Mouse (Mus musculus) limb, embryonic 15.5 days (tissue): ENCODE results near the gene Fut2. TPM values are rescaled to one million over a fixed set of nuclear protein-coding genes. Genes with fewer than 3 reads are reported as not detected.
"Not testable (repeated sequence)": the region's sequence is repeated elsewhere in the genome, so short reads cannot be mapped to it uniquely, and the experiment has no call there.

Experiments
- ATAC-seq: fragments of 200-750 bp; cut with Nextera tagmentation; 2 replicates; pipeline ENCODE4 v1.8.0; 2017; ENCODE audit warnings: low read depth, moderate TSS enrichment; ENCODE audit not compliant: insufficient number of reproducible peaks, low FRiP score, low TSS enrichment
- H3K27ac ChIP-seq: fragments of 300-500 bp; sonication (generic); 2 replicates; pipeline ENCODE4 v1.5.1; 2015; ENCODE audit warnings: moderate library complexity, mild to moderate bottlenecking, inconsistent platforms
- H3K27me3 ChIP-seq: fragments of 300-500 bp; sonication (generic); 2 replicates; pipeline ENCODE4 v1.6.1; 2015; ENCODE audit warnings: inconsistent platforms
- H3K36me3 ChIP-seq: fragments of 300-500 bp; sonication (generic); 2 replicates; pipeline ENCODE4 v1.6.1; 2015; ENCODE audit warnings: inconsistent platforms
- H3K4me1 ChIP-seq: fragments of 300-500 bp; sonication (generic); 2 replicates; pipeline ENCODE4 v1.6.1; 2015; ENCODE audit warnings: inconsistent platforms
- H3K4me2 ChIP-seq: fragments of 300-500 bp; sonication (generic); 2 replicates; pipeline ENCODE4 v1.6.1; 2015; ENCODE audit warnings: mild to moderate bottlenecking, inconsistent platforms
- H3K4me3 ChIP-seq: fragments of 300-500 bp; sonication (generic); 2 replicates; pipeline ENCODE4 v1.5.1; 2015; ENCODE audit warnings: mild to moderate bottlenecking, inconsistent platforms
- H3K9ac ChIP-seq: fragments of 300-500 bp; sonication (generic); 2 replicates; pipeline ENCODE4 v1.6.1; 2015; ENCODE audit warnings: inconsistent platforms
- H3K9me3 ChIP-seq: fragments of 300-500 bp; sonication (generic); 2 replicates; pipeline ENCODE4 v1.6.1; 2016; ENCODE audit warnings: inconsistent platforms
- WGBS: fragments of 180-500 bp; shearing (Covaris S2); methylation state at CpG from one replicate; pipeline ENCODE4 v1.1.7; 2015; 5-methylcytosine and 5-hydroxymethylcytosine counted together
- polyA plus RNA-seq: library from polyadenylated mRNA; unstranded; fragments of >200 nt; fragmentation: Nextera tagmentation; extraction: Ambion mirVana; gene quantifications from 2 replicates; pipeline ENCODE4 v1.2.1, GENCODE M21; 2015

Gene Fut2
- polyA plus RNA-seq, 1 experiment from 2014 or later: 8.0 TPM

DNA sequence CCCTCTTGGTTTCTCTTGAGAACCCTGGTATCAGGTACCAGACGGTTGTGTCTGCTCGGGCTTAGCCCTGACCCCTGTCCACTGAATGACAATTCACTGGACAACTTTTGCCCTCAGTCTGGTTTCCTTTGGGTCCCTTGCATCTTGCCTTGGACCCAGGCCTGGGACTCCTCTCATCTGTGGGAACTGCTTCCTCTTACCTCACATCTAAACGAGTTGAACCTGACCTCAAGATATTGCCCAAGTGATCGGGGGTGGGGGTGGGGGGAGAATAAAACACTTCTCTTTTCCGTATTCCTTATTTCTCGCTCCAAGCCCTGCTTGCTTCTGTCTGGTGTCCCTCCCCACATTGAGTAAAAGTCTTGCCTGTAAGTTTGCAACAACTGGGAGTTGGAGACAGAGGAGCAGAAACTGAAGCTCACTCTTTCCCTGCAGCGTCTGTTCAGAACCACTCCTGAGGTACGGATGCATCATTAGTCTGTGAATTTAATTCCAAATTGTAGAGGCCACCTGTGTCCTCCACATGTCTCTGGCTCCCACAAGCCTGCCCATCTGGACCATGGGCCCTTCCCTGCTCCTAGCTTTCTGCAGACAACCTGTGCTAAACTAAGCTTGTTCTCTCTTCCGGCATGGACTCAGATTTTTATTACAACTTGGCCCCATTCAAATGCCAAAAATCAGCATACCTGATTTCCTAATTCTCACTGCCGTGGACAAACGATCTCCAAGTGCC lies 5.3 kb downstream of the Fut2 start:
- no peak for ATAC-seq
- no peak overlapping the region for H3K9ac ChIP-seq
- H3K36me3 ChIP-seq: no peaks in the 10 kb centered on the region
- peaks cover 12% of the 10 kb centered on the region for H3K4me1 ChIP-seq
- WGBS: 71% methylated on average over 11 of the region's 11 CpGs
- H3K27me3 ChIP-seq: no peaks in the 10 kb centered on the region
- H3K4me2 ChIP-seq: no peak overlapping the region
- H3K27ac ChIP-seq: 0 out of 2 replicates have a peak overlapping the region, but pooled peaks have one; percentile 0
- H3K9me3 ChIP-seq: no peaks in the 10 kb centered on the region
- H3K4me3 ChIP-seq: no peak overlapping the region

DNA sequence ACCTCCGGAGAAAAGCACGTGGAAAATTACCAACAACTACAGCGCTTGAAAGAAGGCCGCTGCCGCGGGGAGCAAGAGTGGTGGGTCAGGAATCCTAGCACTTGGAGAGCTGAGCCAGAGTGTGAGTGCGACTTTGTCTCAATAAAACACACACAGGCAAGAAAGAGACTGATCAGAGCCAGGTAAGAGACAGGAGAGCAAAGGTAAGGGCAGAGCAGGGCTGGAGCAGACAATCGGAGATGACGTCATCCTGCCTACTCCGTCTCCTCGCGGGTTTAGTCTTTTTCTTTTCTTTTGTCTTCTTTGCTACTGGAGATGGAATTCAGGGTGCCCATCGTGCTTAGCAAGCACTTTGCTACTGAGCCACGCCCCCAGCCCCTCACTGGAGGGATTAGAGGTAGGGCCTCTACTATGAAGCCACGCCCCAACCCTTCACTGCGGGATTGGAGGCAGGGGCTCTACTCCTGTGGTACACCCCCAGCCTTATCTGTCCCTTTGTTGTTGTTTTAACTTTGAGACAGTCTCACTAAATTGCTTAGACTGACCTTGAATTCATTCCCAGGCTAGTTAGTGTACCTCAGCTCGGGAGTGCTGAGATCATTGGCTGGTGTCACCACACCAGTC lies 11.7 kb downstream of the Fut2 start:
- H3K9me3 ChIP-seq: no peaks in the 10 kb centered on the region
- ATAC-seq: no peak
- no peaks in the 10 kb centered on the region for H3K36me3 ChIP-seq
- no peaks in the 10 kb centered on the region for H3K27me3 ChIP-seq
- peaks cover 12% of the 10 kb centered on the region for H3K4me1 ChIP-seq
- peak overlapping the region; percentile 15; the same call in 1 of the 2 replicates for H3K4me2 ChIP-seq
- H3K9ac ChIP-seq: no peak overlapping the region
- H3K4me3 ChIP-seq: no peak overlapping the region
- H3K27ac ChIP-seq: peak overlapping the region; percentile 35
- 34% methylated on average over 17 of the region's 17 CpGs for WGBS

DNA sequence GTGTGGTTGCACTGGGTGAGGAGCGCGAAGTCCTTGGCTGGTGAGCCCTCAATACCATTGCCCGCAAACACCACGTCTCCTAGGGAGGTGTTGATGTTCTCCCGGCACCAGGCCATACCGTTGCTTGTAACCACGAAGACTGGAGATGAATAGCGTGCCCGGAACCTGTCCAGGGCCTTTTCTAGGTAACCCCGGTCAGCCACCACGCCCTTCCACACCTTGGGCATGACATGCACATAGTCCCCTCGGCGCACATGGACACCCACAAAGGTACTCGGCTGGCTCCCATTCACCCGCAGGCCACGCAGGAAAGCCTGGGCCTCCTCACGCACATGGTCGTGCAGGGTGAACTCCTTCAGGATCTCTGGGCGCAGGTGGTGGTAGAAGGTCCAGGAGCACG lies 15.7 kb downstream of the Fut2 start:
- ATAC-seq, H3K27me3 ChIP-seq: not testable (repeated sequence)

DNA sequence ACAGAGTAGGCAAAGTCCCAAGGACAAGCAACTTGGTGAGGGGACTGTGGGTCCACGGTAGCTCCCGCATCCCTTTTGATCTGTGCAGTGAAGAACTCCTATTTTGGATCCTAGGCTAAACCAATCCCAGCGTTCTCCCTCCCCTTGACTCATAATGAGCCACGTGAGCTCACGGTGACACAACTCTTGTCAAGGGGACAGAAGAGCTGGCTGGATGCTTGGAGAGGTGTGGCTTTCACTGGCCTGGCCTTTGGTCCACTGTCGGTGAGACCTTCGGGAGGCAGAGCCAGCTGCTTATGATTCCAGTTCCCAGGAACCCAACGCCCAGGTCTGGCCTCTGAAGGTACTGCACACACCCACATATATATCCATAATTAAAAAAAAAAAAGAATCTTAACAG lies 16.8 kb downstream of the Fut2 start:
- Histone ChIP-seq H3K36me3 (peaks cover 3% of the 10 kb centered on the region; the same call in 1 of the 2 replicates), H3K9me3 (no peaks in the 10 kb centered on the region), H3K27me3 (no peaks in the 10 kb centered on the region), H3K4me1 (peaks cover 11% of the 10 kb centered on the region), H3K27ac (no peak overlapping the region), H3K4me3 (no peak overlapping the region), H3K9ac (no peak overlapping the region), H3K4me2 (no peak overlapping the region)
- no peak for ATAC-seq
- WGBS: 75% methylated on average over 8 of the region's 8 CpGs

More for the DNA sequence above, 15.7 kb downstream of the Fut2 start:
- not testable (repeated sequence) for H3K4me3 ChIP-seq, H3K4me2 ChIP-seq, H3K9ac ChIP-seq, H3K4me1 ChIP-seq, H3K36me3 ChIP-seq, H3K27ac ChIP-seq, H3K9me3 ChIP-seq
- 93% methylated on average over 20 of the region's 20 CpGs for WGBS

DNA sequence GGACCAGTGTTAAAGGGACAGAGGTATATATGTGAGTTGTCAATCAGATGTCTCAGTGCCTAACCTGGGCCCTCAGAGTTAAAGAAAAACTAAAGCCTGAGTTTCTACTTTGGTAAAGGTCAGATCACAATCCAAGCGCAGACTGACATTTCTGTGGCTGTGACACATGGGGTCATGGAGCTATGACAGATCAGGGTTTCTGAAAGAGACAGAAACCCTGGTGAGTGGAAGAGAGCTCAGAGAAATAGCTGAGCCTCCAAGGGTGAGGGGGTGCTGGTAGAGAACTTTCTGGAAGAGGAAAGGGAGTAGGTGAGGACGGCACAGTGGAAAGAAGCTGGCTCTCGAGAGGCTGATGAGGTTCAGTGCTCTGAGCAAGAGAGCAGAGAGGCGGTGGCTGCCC lies 19.5 kb downstream of the Fut2 start:
- Histone ChIP-seq H3K4me1 (peaks cover 34% of the 10 kb centered on the region), H3K9me3 (no peaks in the 10 kb centered on the region), H3K4me2 (no peak overlapping the region), H3K36me3 (peaks cover 3% of the 10 kb centered on the region; the same call in 1 of the 2 replicates), H3K27ac (no peak overlapping the region), H3K9ac (no peak overlapping the region), H3K4me3 (no peak overlapping the region), H3K27me3 (no peaks in the 10 kb centered on the region)
- WGBS: 79% methylated on average over 4 of the region's 4 CpGs
- ATAC-seq: no peak

DNA sequence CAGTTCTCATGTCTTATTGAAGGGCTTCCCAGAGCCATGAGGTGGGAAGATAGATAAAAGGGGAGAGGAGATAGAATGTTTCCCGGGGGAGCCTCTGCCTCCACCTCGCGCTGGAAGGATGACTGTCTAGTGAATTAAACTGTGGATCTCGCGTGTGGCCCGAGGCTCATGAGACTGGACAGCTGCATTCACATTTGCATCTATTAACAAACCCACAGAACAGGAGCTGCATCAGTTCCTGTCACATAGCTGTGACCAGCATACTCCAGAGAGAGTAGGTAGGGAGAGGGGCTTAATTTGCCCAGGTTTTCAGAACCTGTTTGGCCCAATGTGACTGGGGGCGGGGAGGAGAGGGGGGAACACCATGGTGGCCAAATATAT lies 20.6 kb downstream of the Fut2 start:
- Histone ChIP-seq H3K9me3 (no peaks in the 10 kb centered on the region), H3K27me3 (no peaks in the 10 kb centered on the region), H3K4me3 (no peak overlapping the region), H3K4me1 (peaks cover 45% of the 10 kb centered on the region), H3K4me2 (no peak overlapping the region), H3K9ac (no peak overlapping the region), H3K27ac (no peak overlapping the region), H3K36me3 (peaks cover 3% of the 10 kb centered on the region; the same call in 1 of the 2 replicates)
- no peak for ATAC-seq
- 89% methylated on average over 7 of the region's 7 CpGs for WGBS

DNA sequence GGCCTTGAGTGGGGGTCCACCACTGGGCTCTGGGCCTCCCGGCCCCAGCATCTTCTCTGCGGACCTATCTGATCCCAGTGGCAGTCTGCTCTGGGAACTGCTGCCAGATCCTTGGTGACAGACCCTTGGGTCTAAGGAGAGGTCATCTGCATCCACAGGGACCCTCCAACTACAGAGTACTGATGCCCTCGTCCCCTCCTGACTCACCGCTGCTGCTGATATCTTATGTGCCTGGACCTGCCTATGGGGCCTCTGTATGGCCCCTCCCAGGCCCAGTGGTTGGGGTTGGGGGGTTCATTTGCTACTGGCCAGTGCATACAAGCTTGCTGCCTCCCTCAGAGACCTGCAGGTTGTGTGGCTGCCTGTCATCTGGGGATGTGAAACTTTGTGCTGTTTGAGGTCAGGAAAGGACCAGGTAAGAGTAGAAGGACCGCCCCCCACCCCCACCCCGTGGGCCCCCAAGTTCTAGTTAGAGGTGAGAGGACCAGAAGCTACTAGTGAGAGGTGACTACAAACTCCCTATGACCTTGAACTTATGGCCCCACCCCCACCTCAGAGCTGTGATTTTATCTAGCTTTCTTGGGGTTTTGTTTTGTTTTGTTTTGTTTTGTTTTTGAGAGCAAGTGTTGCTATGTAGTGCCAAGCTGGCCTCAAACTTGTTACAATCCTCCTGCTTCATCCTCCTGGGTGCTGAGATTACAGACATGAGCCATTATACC lies 21.2 kb downstream of the Fut2 start:
- Histone ChIP-seq H3K27ac (peak overlapping the region; percentile 86; the same call in 1 of the 2 replicates), H3K4me1 (peaks cover 49% of the 10 kb centered on the region), H3K9ac (no peak overlapping the region), H3K4me3 (no peak overlapping the region; the same call in 1 of the 2 replicates), H3K27me3 (no peaks in the 10 kb centered on the region), H3K36me3 (peaks cover 3% of the 10 kb centered on the region; the same call in 1 of the 2 replicates), H3K9me3 (no peaks in the 10 kb centered on the region), H3K4me2 (no peak overlapping the region; the same call in 1 of the 2 replicates)
- ATAC-seq: no peak
- WGBS: 72% methylated on average over 6 of the region's 6 CpGs

DNA sequence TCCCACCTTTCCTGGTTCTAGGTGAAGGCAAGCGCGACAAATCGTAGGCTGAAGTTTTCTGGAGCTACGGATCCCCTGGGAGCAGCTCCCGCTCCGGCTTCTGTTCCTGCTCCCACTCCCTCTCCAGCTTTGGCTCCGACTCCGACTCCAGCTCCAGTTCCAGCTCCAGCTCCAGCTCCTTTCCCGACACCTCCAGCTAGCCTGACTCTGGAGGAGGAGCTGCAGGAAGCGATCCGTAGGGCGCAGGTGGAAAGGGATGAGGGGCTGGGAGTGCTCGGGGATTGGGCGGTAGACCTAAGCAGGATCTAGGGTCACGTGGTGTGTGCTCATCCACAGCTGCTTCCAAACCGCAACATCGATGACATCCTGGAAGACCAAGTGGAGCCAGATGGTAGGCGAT lies 22.0 kb downstream of the Fut2 start:
- Histone ChIP-seq H3K4me2 (peak overlapping the region; percentile 76), H3K9ac (no peak overlapping the region), H3K4me3 (peak overlapping the region; percentile 45), H3K27ac (peak overlapping the region; percentile 86), H3K27me3 (no peaks in the 10 kb centered on the region), H3K36me3 (peaks cover 3% of the 10 kb centered on the region; the same call in 1 of the 2 replicates), H3K9me3 (no peaks in the 10 kb centered on the region), H3K4me1 (peaks cover 55% of the 10 kb centered on the region)
- no peak for ATAC-seq
- WGBS: 6% methylated on average over 18 of the region's 18 CpGs

DNA sequence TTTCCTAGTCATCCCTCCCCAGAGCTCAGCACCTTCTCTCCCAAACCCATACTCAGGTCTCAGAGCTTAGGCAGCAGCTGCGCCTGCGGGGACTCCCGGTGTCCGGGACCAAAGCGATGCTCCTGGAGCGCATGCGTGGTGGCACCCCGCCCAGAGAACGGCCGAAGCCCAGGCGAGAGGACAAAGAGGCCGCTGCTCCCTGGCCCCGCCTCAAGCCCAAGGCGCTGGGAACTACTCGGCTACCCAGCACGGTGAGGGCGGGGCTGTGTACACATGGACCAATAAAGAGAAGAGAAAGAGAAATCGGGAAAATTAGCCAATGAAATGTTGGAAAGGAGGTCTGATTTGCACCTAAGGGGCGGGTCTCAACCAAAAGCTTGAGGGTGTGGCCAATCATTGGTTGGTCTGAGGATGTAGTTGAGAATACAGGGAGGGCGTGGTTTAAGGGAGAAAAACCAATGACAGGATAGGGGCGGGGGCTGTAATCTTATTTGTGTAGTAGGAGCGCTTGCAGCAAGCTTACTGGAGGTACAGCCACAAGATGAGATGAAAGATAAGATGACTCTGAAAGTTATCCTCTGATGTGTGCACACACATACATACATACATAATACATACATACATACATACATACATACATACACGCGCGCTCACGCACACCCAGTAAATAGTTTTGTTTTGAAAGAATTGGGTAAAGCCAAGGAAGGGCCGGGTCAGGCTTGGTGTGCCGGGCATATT lies 22.6 kb downstream of the Fut2 start:
- H3K9me3 ChIP-seq: no peaks in the 10 kb centered on the region
- peaks cover 55% of the 10 kb centered on the region for H3K4me1 ChIP-seq
- H3K4me3 ChIP-seq: peak overlapping the region; percentile 45
- H3K36me3 ChIP-seq: peaks cover 3% of the 10 kb centered on the region; the same call in 1 of the 2 replicates
- peak overlapping the region; percentile 76 for H3K4me2 ChIP-seq
- ATAC-seq: peak; percentile 89
- H3K9ac ChIP-seq: peak overlapping the region; percentile 48
- H3K27ac ChIP-seq: peak overlapping the region; percentile 91
- no peaks in the 10 kb centered on the region for H3K27me3 ChIP-seq
- WGBS: 2% methylated on average over 28 of the region's 28 CpGs

DNA sequence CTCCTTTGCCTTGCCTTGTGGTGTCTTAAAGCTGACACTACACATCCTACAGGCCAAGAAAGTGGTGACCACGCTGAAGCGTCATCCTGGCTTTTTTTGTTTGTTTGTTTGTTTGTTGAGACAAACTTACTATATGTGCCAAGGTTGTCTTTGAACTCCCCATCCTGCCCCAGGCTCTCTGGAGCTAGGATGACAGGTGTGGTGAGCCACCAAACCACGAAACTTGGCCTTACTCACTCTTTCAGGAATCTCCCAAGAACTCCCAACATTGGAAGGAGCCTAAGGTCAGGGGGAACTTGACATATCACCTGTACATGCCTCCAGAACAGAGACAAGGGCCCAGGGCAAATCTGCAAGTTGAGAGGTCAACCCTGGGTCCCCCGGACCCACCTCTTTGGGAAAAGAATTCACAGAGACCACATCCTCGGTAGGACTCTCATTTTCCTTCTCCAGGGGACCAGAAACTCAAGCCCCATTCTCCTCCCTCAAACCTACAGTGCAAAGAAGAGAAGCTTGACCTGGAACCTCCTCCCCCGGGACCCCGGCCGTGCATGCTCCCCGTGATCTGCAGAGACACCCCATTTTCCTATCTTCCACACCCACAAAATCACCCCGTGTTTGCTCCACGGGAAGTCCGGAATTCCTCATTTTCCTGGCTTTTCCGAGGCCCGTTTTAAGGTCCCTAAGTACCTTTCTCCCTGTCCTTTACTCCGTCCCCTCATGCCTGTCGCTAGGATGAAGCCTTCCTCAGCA lies 23.5 kb downstream of the Fut2 start:
- no peaks in the 10 kb centered on the region for H3K9me3 ChIP-seq
- no peak for ATAC-seq
- H3K4me2 ChIP-seq: peak overlapping the region; percentile 76
- no peaks in the 10 kb centered on the region for H3K27me3 ChIP-seq
- H3K27ac ChIP-seq: peak overlapping the region; percentile 91
- 32% methylated on average over 16 of the region's 16 CpGs for WGBS
- H3K4me3 ChIP-seq: peak overlapping the region; percentile 45
- H3K36me3 ChIP-seq: peaks cover 3% of the 10 kb centered on the region; the same call in 1 of the 2 replicates
- H3K9ac ChIP-seq: peak overlapping the region; percentile 48
- H3K4me1 ChIP-seq: peaks cover 62% of the 10 kb centered on the region

DNA sequence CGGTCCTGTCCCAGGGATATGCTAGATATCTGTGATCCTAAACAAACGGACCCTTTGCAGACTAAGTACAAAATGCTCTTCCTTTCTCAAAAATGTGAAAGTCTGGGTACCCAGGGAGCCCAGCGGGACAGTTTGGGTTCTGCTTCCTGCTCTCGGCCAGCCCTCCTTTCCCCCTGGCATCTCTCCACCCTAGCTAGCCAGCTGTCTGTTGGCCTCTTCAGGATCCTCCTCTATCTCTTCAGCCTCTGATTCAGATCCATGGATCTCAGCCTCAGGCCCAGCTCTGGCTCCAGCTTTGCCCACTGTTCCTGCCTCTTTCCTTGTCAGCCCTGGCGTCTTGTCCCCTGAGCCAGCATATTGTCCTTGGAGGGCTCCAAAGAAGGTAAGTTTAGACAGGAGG lies 24.1 kb downstream of the Fut2 start:
- peaks cover 6% of the 10 kb centered on the region for H3K36me3 ChIP-seq
- no peaks in the 10 kb centered on the region for H3K9me3 ChIP-seq
- WGBS: 73% methylated on average over 5 of the region's 5 CpGs
- H3K4me3 ChIP-seq: peak overlapping the region; percentile 45
- peak overlapping the region; percentile 91 for H3K27ac ChIP-seq
- no peaks in the 10 kb centered on the region for H3K27me3 ChIP-seq
- H3K9ac ChIP-seq: peak overlapping the region; percentile 26; the same call in 1 of the 2 replicates
- no peak for ATAC-seq
- H3K4me2 ChIP-seq: peak overlapping the region; percentile 76
- peaks cover 63% of the 10 kb centered on the region for H3K4me1 ChIP-seq
